Mouse (Mus musculus): ENCODE data around the gene Cnot10.

The Cnot10 gene

DNA sequence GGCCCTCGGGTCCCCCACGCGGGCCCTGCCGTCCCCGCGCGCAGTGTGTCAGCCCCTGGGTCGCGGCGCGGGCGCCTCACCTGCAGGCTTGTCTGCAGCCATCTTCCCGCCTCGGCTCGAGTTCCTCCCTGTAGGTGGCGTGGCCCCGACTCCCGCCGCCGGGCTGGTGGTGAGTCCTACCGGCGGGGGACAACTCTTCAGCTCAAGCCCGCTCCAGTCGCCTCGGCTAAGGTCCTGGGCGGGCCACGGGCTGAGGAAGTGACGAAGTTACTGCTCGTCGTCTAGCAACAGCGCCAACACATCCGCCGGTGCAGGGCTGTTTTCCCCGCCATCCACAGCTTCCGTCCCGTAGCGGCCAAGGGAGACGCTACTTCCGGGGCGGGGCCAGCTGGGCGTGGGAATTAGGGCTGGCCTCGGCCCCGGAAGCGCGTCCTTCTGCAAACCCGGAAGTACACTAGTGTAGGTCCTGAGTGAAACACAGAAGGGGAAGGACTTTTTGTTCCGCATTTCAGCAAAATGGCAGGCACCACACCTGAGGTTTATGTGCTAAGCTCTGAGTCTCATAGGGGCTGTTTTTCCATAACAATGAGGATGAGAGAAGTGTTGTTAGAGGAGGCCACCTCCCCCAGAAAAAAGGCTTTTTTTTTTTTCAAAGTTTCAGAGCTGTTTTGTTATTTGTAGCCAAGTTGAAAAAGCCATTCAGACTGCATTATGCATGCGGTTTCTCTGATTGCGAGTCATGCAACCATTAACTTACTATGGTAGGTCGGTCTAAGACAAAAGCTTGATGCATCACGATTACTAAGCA lies at the start of gene Cnot10:
Gene Cnot10 (minus strand): TSS at position 346 of the 808 bp plus-strand sequence.
- peak; percentile 99 for DNase-seq (ENCODE audit: low spot score)

DNA sequence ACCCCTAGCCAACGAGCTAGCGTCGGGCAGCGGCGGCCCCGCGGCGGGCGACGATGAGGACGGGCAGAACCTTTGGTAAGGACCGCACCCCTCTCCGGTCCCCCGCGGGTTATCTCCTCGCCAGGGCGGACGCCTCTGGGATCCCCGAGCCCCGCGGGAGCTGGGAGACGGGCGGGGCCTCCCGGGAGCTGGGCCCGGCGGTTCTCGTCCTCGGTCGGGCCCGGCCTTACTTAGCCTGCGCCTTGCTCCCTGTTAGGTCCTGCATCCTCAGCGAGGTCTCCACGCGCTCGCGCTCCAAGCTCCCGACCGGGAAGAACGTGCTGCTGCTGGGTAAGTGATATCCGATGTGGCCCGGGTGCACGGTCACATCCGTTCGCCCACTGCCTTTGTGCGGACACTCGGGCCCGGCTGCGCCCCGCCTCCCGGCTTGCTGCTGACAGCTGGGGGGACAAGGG lies 49.0 kb upstream of the Cnot10 start:
- DNase-seq (ENCODE audit: low spot score): peak; percentile 56

DNA sequence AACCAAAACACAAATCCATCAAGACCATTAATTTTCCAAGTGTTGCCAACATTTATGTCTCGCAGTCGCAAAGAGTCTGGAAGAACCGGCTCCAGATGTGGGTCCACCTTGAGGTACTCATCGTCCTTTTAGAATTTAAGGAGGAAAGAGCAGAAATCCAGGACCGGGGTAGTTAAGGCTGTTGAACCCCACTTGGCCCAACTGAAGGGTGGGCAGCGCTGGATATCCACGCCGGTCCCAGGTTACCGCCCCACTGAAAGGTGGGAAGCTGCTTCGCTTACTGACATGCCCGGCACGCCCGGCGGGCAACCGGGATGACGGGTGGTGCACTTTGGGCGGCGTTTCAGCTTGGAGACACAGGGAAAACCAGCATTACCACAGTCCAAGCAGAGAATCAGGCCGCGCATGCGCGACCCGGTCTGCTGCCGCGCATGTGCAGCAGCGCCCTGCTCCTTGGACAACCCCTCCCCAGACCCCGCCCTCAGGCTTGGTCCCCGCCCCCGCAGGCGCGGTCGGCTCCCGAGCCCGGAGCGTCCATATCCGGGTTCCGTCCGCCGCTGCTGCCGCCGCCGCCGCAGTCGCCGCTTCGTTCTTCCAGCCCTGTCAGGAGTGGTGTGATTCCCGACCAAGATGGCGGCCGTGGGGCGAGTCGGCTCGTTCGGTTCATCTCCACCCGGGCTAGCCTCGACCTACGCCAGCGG lies 48.4 kb upstream of the Cnot10 start, which contains the start of gene Dync1li1:
Gene Dync1li1 (plus strand): TSS at position 539 of the 701 bp plus-strand sequence.
- peak; percentile 97 for DNase-seq (ENCODE audit: low spot score)

DNA sequence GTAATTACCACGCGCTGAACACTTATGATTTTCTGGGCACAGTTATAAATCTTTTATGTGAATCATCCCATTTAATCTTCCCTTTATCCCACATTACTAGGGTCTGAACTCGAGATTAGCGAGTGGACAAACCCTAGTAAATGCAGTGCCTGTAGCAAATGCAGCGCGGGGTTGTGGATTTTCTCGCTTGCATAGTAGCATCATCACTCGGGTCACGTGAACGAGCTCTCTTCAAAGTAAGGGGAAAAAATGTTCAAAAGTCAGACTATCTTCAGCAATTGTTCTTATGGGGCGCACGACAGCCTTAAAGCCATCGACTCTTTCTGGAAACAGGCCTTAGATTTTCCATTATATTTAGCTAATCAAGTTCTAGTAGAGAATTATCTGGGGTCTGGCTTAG lies 47.7 kb upstream of the Cnot10 start:
- DNase-seq (ENCODE audit: low spot score): no peak

DNA sequence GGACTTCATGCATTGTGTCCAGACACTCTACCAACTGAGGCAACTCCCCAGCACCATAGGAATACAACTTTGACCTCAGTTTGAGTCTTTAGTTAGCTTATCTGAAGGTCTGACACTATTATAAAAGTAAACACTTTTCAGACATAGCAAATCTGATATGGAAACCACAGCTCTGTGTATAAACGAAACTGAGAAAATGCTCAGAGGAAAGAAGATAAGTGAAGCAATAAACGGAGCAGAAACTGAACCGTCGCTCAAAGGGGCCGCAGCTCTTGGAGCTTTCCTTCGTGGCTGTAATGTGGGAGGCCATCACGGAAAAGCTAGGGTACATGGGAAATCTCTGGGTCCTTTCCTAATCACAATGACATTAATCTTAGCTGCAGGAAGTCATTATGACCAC lies 46.3 kb upstream of the Cnot10 start:
- DNase-seq (ENCODE audit: low spot score): no peak

DNA sequence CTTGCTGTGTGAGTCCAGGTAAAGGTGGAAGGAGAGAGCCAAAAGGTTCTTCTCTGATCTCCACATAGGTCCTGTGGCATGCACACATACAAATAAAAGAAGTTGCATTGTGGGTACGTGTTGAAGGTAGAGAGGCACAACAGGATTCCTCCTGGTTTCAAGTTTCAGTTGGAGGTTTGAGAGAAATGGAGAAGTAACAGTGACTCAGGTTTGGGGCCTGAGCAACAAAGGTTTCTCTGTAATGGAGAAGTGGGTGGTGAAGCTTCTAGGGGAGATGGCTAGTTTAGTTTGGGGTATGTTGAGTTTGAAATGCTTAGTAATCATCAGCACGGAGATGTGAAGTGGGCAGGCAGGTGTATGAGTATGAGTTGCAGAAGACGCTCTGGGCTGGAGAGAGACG lies 42.2 kb upstream of the Cnot10 start:
- DNase-seq (ENCODE audit: low spot score): no peak

DNA sequence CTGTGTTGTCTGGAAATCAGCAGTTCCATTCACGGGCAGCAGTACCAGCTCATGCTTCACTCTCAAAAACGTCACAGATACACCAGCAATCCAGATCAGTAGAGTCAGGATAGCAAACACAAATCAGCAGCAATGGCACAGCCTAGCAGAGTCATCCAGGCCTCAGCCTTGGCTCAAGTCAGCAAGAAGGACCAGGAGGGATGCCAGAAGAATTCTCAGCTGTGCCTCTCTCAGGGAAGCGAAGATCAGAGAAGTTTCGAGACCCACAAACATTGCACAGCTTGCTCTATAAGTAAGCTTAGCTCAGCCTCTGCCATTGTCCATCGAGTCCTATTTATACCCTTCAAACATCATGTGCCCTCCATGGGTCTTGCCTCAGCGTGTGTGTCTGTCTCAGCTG lies 40.5 kb upstream of the Cnot10 start:
- DNase-seq (ENCODE audit: low spot score): no peak

DNA sequence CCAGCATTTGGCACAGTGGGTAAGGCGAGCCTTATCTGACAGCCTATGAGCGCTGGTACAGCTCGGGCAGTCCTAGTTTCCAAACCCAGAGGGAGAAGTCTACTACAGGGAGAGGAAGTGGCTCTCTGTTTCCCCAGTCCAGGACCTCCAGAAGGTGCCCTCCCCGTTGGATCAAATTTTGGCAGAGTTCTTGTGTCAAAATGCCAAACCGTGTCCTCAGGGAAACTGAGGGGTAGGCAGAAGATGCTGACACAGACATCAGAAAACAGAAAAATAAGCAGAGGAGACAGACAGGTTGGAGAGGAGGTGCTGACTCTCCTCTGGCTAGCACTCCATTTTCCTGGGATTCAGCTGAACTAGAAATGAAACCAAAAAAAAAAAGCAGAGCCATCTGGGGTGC lies 40.0 kb upstream of the Cnot10 start:
- DNase-seq (ENCODE audit: low spot score): no peak

DNA sequence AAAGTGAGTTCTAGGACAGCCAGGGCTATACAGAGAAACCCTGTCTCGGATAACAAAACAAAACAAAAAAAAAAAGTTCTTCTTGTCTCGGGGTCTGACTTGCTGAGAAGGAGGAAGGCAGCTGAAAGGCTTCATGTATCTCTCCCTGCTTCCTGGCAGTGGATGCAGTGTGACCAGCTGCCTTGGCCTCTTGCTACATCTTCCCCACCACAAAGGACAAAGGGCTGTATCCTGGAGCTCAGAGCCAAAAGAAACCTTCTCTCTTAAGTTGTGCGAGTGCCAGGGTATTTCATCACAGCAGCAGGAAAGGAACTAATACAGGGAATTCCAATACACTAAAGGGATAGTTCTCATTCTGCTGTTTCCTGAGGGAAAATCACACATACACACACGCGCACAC lies 38.6 kb upstream of the Cnot10 start:
- no peak for DNase-seq (ENCODE audit: low spot score)

DNA sequence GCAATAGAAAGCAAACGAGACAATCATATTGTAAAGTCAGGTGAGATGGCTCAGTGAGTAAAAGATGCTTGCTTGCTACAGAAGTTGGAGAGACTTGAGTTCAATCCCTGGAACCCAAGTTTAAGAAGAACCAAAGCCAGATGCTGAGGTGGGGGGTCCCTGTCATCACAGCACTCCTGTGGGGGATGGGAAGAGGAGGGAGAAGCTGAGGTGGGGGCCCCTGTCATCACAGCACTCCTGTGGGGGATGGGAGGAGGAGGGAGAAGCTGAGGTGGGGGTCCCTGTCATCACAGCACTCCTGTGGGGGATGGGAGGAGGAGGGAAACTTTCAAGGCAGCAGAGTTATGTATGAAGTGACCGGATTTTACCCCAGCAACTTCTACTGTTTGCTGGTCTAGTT lies 33.6 kb upstream of the Cnot10 start:
- no peak for DNase-seq (ENCODE audit: low spot score)

DNA sequence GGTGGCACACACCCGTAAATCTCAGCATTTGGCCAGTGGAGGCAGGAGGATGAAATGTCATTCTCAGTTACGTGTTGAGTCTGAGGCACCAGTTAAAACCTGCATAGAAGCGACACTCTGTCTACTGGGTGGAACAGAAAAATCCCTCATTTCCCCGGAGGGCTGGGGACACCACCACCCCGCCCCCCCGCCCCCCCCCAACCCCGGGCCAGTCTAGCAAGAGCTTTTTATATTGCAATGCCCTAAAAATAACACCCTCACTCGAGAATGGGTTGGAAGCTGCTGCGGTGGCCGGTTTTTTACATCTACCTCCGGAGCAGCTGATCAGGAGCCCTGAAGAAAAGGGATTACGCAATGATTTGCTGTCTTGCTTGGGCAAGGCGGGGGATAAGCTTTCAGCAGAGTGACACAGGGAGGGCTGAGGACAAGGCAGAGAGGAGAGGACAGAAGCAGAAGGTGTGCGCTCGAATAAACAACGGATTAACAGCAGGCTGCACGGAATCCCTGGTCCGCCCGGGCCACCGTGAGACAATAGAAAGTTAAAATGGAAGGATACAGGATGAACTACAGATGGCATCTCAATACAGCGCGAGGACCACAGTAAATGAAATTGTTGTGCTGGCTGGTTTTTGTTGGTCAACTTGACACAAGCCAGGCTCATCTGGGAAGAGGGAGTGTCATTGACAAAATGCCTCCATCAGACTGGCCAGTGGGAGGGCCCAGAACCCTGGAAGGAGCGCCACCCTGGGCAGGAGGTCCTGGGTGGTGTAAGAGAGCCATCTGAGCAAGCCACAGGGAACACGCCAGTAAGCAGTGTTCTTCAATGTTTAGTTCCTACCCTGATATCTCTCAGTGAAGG lies 32.9 kb upstream of the Cnot10 start:
- DNase-seq (ENCODE audit: low spot score): peak; percentile 39

DNA sequence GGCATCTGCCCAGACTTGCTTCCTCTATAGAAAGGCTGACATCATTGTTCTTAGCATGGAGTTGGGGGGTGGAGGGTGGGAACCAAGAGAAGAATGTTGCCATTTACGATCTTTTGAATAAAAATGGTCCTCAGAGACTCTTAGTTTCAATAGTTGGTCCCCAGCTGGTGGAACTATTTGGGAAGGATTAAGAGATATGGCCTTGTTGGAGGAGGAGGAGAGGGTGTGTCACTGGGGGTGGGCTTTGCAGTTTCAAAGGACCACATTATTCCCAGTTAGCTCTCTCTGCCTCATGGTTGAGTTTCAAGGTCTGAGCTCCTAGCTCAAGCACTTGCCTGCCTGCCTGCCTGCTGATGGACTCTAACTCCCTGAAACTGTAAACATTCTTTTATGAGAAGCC lies 32.0 kb upstream of the Cnot10 start:
- no peak for DNase-seq (ENCODE audit: low spot score)

DNA sequence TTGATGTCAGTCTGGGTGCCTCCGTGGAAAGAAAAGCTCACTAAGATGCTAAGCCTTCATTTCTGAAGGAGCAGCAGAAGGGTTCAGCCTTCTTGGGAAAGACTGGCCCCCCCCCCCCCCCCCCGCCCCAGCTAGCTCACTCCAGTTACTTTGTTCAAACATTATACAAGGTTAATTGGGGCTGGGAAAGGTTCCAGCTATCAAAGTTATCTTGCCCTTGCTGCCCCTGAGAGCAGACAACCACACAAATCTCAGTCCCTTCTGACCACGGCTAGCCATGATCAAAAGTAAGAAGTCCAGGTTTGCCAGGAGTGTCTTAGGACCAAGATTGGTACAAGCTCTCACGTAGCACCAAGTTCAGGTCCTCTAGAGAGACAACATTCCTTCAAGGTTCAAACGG lies 29.0 kb upstream of the Cnot10 start:
- no peak for DNase-seq (ENCODE audit: low spot score)

DNA sequence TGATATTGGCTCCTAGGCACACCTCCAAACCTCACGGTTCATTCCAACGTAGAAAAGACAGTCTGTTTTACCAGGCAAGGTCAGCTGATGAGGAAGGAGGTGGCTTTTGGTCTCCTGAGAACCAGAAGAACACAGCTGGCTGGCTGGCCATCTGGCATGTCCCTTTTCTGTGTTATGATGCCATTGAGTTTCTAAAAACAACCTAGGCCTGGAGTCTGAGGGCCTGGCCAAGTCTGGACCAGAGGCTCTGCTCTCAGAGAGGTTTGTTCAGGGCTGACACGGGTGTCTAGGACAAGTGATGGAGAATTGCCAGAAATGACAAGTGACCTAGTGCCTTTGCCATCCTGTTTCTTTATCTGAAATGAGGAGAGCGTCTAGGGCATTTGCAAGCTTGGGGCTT lies 28.1 kb upstream of the Cnot10 start:
- DNase-seq (ENCODE audit: low spot score): no peak

DNA sequence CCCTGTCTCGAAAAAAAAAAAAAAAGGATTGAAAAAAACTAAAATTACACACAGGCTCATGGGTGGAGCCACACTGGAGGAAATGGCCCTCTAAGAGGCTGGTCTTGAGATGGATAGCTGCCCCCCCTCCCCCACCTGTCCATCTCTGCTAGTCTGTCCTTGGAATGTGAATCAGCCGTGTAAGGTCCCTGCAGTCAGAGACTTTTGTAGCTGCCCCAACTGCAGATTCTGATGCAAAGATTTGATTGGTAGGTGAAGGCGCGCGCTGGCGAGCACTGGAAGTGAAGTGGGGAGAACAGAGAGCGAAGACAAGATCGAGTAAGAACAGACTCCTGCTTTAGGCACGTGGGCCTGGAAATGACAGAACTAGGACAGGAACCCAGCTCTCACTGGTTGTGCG lies 26.9 kb upstream of the Cnot10 start:
- DNase-seq (ENCODE audit: low spot score): no peak

DNA sequence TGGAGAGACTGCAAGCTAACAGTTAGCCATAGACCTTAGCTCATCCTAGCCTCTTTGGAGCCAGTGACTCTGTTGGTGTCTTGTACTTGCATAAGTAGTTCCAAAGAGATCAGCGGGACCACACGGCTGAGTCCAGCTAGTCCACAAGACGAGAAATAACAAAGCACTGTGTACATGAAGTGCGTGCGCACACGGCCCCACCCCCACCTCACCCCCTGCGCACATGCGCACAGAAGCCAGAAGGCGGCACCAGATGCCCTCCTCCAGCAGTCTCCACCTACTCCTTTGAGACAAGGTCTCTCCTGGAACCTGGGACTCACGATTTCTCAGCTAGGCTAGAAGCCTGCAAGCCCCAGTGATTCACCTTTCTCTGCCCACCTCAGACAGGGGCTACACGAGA lies 23.8 kb upstream of the Cnot10 start:
- no peak for DNase-seq (ENCODE audit: low spot score)

DNA sequence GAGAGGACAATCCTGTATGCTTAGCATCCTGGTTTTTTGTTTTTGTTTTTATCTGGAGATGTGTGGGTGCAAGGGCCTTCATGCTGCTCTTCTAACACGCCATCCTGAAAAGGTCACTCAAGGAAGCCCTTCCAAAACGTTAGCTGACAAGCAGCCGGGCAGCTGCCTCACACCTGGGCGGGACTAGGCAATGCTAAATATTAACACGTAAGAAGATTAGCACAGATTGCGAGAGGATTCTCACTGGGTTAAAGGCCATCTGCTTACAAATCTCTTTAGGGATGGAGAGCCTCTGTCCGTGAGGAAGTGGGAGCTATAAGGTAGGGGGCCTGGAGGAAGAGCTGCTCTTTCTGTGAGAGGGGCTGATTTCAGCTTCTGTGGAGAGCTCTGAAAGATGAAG lies 22.0 kb upstream of the Cnot10 start:
- DNase-seq (ENCODE audit: low spot score): no peak

DNA sequence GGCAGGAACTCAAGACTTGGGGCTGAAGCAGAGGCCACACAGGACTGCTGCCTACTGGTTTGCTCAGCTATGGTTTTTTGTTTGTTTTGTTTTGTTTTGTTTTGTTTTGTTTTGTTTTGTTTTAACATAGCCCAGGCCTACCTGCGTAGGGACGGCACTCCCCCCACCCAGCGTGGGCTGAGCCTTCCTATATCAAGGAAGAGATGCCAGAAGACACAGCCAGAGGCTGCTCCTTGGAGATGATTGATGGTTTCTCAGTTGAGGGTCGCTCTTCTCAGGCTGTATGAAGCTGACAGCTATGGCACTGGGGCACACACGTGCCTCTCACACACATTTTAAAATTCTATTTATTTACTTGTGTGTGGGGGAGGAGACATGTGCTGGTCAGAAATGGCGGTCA lies 21.0 kb upstream of the Cnot10 start:
- no peak for DNase-seq (ENCODE audit: low spot score)

DNA sequence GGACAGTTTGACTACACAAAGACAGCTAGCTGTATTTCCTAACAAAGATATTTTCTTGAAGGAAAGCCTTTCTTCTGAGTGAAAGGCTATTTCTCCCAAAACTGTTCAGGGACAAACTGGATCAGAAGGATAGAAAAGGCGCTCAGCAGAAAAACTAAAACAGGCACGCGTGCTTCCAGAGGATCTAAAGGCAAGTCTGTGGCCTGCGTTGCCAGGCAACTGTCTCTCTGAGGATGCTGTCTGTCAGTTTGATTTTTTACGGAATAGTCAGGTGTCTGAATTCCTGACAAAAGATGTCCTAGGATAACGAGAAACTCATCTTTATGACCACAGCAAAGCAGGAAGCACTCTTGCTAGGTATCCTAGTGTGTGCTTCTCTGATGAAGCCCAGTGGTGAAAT lies 20.5 kb upstream of the Cnot10 start:
- no peak for DNase-seq (ENCODE audit: low spot score)

DNA sequence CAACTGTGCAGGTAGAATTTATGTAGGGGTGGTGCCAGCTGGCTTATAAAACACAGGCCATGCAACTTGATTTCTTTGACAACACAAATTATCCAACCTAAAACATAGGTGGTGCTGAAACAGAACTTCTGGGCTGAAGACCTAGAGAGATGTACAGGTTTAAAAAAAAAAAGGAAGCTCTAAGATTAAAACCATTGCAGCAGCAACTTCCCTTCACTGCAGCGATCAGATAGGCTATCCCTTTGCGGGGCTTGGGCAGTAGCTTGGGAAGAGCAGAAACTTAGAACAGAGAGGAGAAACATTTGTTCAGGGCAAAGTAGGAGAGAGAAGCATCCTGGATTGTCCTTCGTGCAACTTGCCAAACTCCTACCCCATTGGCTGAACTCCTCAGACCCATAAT lies 16.7 kb upstream of the Cnot10 start:
- DNase-seq (ENCODE audit: low spot score): no peak

DNA sequence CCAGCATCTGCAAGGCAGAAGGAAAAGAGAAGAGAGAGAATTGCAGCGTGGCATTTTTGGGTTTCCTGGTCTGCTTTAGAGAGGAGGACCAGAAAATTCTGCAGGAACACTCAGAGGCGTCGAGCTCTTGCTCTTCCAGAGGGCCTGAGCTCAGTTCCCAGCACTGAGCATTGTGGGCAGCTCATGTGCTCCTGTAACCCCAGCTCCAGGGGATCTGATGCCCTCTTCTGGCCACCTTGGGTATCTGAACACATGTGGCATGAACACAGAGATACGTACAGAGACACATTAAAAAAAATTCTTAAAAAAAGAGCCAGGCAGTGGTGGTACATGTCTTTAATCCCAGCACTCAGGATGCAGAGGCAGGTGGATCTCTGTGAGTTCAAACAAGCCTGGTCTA lies 15.4 kb upstream of the Cnot10 start:
- DNase-seq (ENCODE audit: low spot score): no peak

DNA sequence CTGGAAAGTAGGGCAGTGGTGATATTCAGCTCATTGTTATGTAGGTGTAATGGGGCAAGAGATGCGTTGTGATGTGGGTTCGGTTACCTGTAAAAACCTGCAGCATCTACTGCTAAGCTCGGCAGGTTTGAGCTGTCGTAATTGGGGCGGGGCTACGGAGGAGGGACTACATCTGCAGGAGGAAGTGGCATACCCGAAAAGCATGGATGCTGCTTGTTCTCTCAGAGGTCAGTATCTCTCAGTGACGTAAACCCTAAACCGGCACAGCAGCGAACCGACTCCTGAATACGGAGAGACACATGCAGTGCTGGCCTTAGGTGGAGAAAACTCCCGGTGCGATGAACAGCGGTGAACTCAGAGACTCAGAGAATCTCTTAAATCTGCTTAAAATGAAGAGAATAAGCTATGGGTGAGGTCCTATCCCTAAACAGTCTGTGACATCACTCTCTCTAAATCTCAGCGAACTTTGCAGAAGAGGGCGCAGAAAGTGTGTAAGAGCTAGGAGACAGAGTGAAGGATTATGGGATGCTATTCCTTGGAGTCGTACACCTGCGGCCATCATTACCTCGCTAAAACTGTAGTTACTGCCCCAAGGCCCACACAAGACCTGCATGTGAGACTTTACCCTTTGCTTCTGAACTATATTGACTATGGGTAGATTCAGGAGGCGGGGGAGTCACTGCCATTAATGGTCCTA lies 11.1 kb upstream of the Cnot10 start:
- DNase-seq (ENCODE audit: low spot score): no peak

Data from embryo, embryonic 10.5 days (tissue).